Mouse (Mus musculus) Patski (cell line): ENCODE results near the gene Ankrd13d. TPM values are rescaled to one million over a fixed set of nuclear protein-coding genes. Genes with fewer than 3 reads are reported as not detected.
"Not testable (repeated sequence)": the region's sequence is repeated elsewhere in the genome, so short reads cannot be mapped to it uniquely, and the experiment has no call there.

Experiments used
- ATAC-seq: fragments of 100-300 bp; one replicate; pipeline ENCODE4 v1.8.0; 2021
- CTCF ChIA-PET: fragments of 350-600 bp; sonication (Branson Sonifier 250); formaldehyde crosslinking; loops from one replicate; lab custom pipeline; 2022; ENCODE audit warnings: inconsistent platforms; lab: Charles Lee
- POLR2A ChIA-PET: fragments of 350-600 bp; sonication (Branson Sonifier 250); formaldehyde crosslinking; loops from one replicate; lab custom pipeline; 2022; ENCODE audit warnings: antibody characterized with exemption, inconsistent platforms; lab: Charles Lee
- DNase-seq: peaks from one replicate; pipeline ENCODE4 v3.0.0-alpha.2; 2011; ENCODE audit warnings: low read depth, low spot score
- H3K27me3 ChIP-seq: fragments of 371-371 bp; one replicate; pipeline ENCODE4 v1.5.1; 2021
- CTCF ChIP-seq: fragments of 100-300 bp; IDR thresholded peaks from one replicate; pipeline ENCODE4 v1.5.1; 2021
- in situ Hi-C: fragments of 300-500 bp; cut with MboI; formaldehyde crosslinking; loops from 3 replicates; pipeline ENCODE4 v1.11.1; 2018; ENCODE audit warnings: low pct_unique_long_range_greater_than_20kb, mixed read lengths
- polyA plus RNA-seq: library from polyadenylated mRNA; unstranded; gene quantifications from one replicate; pipeline ENCODE4 v1.2.3, GENCODE M21; 2021

Gene Ankrd13d
- polyA plus RNA-seq, 1 experiment from 2014 or later, result 25.8 TPM

DNA sequence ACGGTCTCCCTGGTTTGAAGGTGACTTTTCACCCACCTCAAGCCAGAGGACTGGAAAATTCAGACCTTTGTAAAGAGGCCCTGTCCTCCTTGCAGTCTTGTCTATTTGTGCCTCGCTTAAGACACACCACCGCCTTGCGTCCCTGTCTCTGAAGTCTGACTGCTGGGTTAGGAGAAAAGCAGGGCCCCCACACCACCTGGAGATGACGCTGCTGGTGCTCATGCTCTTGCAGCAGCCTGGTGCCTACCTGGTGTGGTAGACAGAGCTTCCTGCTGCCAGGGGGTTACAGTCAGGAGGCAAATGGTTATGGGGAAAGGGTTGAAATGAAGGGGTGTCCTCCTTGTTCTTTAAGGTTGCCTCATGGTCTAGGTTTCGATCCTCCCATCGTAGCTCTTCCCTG is 28.7 kb downstream of the Ankrd13d start:
- ATAC-seq (no peak), DNase-seq (no peak)
- ChIA-PET CTCF (interaction anchor here (0.7 to 2.8 kb wide), 8 partner anchors 9 to 57 kb away, joined by 3 to 16 read pairs (median 6); no protein-coding TSS in a partner anchor), POLR2A (interaction anchor here (0.5 to 2.1 kb wide), 3 partner anchors 17 to 42 kb away, joined by 3 to 6 read pairs (median 6); no protein-coding TSS in a partner anchor)
- in situ Hi-C loops, result loop anchor here (10.0 kb wide), 1 partner anchor 161 kb away; no protein-coding TSS in a partner anchor
- no peak for TF ChIP-seq CTCF
- no peaks in the 10 kb centered on the region for H3K27me3 ChIP-seq

DNA sequence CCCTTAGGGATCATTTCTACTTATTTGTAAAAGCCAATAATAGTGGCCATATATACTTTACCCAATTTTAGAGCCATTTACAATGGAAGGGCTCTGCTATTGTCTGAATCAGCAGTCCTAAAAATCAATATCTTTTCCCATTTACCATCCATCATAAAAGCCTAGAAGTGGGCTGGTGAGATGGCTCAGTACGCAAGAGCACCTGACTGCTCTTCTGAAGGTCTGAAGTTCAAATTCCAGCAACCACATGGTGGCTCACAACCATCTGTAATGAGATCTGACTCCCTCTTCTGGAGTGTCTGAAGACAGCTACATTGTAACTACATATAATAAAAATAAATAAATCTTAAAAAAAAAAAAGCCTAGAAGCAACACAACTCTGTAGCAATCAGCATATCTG is 34.3 kb downstream of the Ankrd13d start:
- in situ Hi-C loops, result loop anchor here (5.0 kb wide), 1 partner anchor 46 kb away; the partner anchor contains the start of gene Rad9a
- POLR2A ChIA-PET, result interaction anchor here (0.7 to 1.8 kb wide), 2 partner anchors 37 to 42 kb away, joined by 3 to 4 read pairs; no protein-coding TSS in a partner anchor
- not testable (repeated sequence) for H3K27me3 ChIP-seq, DNase-seq, ATAC-seq
- peak; percentile 25 for TF ChIP-seq CTCF
- CTCF ChIA-PET, result interaction anchor here (0.7 to 2.6 kb wide), 7 partner anchors 9 to 244 kb away, joined by 3 to 8 read pairs (median 3); no protein-coding TSS in a partner anchor

DNA sequence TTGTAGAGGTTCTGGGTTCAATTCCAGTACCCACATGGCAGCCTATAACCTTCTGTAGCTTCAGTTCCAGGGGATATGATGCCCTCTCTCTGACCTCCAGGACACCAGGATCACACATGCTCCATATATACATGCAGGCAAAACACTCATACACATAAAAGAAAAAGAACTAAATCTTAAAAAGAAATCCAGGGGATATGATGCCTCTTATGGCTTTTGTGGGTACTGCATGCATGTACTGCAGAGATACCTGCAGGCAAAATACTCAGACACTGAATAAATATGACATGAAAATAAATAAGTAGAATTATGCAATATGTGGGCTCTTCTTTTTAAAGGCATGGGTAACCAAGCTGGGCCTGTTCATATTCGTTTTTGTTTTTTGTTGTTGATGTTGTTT is 35.9 kb downstream of the Ankrd13d start:
- peak; percentile 51 for TF ChIP-seq CTCF
- POLR2A ChIA-PET, result interaction anchor here (1.0 kb wide), 1 partner anchor 51 kb away, joined by 3 read pairs; no protein-coding TSS in a partner anchor
- H3K27me3 ChIP-seq, result no peaks in the 10 kb centered on the region
- ATAC-seq (no peak), DNase-seq (no peak)
- in situ Hi-C loops, result loop anchor here (5.0 kb wide), 1 partner anchor 45 kb away; the partner anchor contains the start of gene Rad9a
- CTCF ChIA-PET, result interaction anchor here (2.6 to 3.2 kb wide), 2 partner anchors 19 to 40 kb away, joined by 8 to 10 read pairs; no protein-coding TSS in a partner anchor

DNA sequence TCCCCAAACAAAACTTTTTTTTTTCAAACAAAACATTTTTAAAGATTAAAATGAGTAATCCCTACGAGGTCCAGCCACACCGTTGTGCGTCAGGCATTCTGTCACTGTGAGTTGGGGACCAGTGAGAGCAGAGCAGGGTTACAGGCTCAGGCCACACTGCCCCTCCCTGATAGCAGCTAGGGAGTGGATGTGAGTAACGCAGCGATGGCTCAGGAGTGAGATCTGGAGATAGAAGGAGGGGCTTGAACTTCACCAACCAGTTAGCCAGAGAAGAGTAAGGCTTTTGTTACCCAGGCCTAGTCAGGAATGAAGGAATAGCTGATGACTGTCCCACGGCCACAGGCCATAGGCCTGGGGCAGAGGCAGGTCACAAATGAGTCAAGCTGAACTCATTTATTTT is 38.2 kb downstream of the Ankrd13d start:
- ATAC-seq (no peak), DNase-seq (no peak)
- no peaks in the 10 kb centered on the region for H3K27me3 ChIP-seq
- POLR2A ChIA-PET, result interaction anchor here (0.8 kb wide), 1 partner anchor 13 kb away, joined by 4 read pairs; the partner anchor contains the start of gene Pold4
- CTCF ChIA-PET, result interaction anchor here (1.7 to 3.2 kb wide), 2 partner anchors 10 to 17 kb away, joined by 6 to 10 read pairs; no protein-coding TSS in a partner anchor
- no peak for TF ChIP-seq CTCF
- in situ Hi-C loops, result loop anchor here (5.0 kb wide), 1 partner anchor 42 kb away; the partner anchor contains the start of gene Rad9a

DNA sequence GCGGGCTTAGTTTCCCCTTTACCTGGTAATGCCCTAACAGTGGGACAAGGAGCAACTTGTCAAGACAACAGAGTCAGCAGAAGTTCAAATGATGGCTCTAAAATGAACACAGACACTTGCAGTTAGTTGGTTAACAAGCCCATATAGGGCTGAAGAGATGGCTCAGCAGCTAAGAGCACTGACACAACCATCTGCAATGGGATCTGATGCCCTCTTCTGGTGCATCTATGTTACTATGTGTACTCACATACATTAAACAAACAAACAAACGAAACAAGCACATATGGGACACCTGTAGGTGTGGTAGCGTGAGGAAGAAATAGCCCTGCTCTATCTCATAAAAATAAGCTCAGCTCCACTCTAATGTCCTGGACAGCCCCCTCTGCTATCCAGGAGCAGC is 40.5 kb downstream of the Ankrd13d start:
- ChIA-PET CTCF (interaction anchor here (1.0 to 2.4 kb wide), 9 partner anchors 10 to 43 kb away, joined by 3 to 17 read pairs (median 5); partner anchors contain the start of gene Pold4), POLR2A (interaction anchor here (1.0 kb wide), 2 partner anchors 14 to 15 kb away, joined by 3 to 4 read pairs; no protein-coding TSS in a partner anchor)
- no peak for DNase-seq
- no peak for ATAC-seq
- no peaks in the 10 kb centered on the region for H3K27me3 ChIP-seq
- in situ Hi-C loops, result no loop called here
- peak; percentile 44 for TF ChIP-seq CTCF

DNA sequence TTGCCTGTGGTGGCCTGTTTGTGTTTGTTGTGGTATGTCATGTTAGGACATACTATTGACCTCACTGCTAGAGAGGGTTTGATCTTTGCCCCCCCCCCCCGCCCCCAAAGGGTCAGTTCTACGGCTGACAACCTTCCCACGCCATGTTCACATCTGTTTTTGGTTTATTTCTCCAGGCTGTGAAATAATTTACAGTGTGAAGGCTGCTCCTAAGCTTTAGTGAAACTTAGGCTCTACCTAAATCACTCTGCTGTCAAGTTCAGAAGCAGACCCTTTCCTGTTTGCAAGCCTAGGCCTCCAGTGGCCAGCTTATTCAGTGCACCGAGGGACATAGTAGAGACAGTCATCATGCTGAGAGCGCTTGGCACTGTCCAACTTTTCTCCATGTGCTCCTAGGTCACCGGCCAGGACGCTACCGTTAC is 42.7 kb downstream of the Ankrd13d start:
- no peaks in the 10 kb centered on the region for H3K27me3 ChIP-seq
- ChIA-PET CTCF (no interaction called here), POLR2A (no interaction called here)
- ATAC-seq, result no peak
- no peak for TF ChIP-seq CTCF
- no peak for DNase-seq
- in situ Hi-C loops, result no loop called here

DNA sequence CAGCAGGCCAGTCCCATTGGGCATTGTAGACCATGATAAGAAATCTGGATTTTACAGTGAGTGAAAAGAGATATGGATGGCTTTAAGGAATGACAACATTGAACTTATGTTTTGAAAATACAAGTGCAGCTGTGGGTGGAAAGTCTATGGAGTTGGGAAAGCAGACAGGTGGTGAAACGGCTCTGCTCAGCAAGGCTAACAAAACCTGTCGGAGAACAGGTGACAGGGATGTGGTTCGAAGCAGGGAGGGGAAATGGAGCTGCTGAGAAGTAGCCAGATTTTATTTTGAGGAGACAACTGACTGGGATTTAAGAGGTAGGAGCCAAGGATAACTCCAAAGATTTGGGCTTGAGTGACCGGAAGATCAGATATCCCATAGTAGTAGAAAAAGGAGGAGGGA is 48.4 kb downstream of the Ankrd13d start:
- in situ Hi-C loops, result no loop called here
- no peak for DNase-seq
- POLR2A ChIA-PET, result interaction anchor here (8.3 kb wide), 1 partner anchor 21 kb away, joined by 199 read pairs; the partner anchor contains the start of genes AC109138.7 and Clcf1
- CTCF ChIA-PET, result interaction anchor here (20.5 kb wide), 1 partner anchor 22 kb away, joined by 396 read pairs; the partner anchor contains the start of genes AC109138.7 and Clcf1
- ATAC-seq, result no peak
- TF ChIP-seq CTCF, result no peak
- no peaks in the 10 kb centered on the region for H3K27me3 ChIP-seq

DNA sequence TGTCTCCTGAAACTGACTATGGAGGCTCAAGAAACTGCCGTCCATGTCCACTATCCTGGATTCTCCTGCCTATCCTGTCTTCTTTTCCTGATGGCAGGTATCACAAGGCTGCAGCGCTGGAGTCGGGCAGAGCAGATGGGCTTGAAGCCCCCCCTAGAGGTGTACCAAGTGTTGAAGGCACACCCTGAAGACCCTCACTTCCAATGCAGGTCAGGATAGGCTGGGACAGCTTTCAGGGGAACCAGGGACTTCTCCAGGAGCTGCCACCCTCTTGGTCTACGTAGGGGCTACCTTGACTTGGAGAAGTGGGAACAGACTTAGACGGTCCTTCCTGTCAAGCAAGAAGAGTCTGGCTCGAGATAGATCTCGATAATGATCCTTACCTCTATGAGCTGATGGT is 50.3 kb downstream of the Ankrd13d start:
- CTCF ChIA-PET, result interaction anchor here (1.0 to 20.5 kb wide), 3 partner anchors 10 to 31 kb away, joined by 3 to 396 read pairs (median 3); partner anchors contain the start of genes AC109138.7, Clcf1 and Rad9a
- H3K27me3 ChIP-seq, result no peaks in the 10 kb centered on the region
- ATAC-seq, result no peak
- TF ChIP-seq CTCF, result no peak
- DNase-seq, result no peak
- in situ Hi-C loops, result no loop called here
- POLR2A ChIA-PET, result interaction anchor here (0.9 to 8.3 kb wide), 4 partner anchors 10 to 78 kb away, joined by 3 to 199 read pairs (median 6); partner anchors contain the start of genes AC109138.7 and Clcf1

DNA sequence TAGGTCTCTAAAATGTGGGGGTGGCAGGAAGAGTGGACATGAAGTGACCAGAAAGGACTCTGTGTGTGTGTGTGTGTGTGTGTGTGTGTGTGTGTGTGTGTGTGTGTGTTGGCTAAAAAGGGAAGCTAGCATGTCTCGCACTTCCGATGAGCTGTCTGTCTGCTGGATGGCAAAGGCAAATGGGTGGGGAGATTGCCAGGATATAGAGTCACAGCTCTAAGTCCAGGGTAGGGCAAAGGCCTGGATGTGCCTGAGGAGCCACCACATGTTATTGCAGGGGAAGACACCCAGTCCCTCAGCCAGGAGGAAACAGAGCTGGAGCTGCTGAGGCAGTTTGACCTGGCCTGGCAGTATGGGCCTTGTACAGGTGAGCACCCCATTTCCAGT is 50.8 kb downstream of the Ankrd13d start:
- ChIA-PET POLR2A (interaction anchor here (0.9 to 8.3 kb wide), 5 partner anchors 9 to 159 kb away, joined by 3 to 199 read pairs (median 4); partner anchors contain the start of genes AC109138.7 and Clcf1), CTCF (interaction anchor here (1.0 to 20.5 kb wide), 3 partner anchors 11 to 31 kb away, joined by 3 to 396 read pairs (median 3); partner anchors contain the start of genes AC109138.7, Clcf1 and Rad9a)
- TF ChIP-seq CTCF, result no peak
- H3K27me3 ChIP-seq, result no peaks in the 10 kb centered on the region
- DNase-seq, result no peak
- no peak for ATAC-seq
- in situ Hi-C loops, result no loop called here
